Mouse (Mus musculus) thymus, postnatal 4 days (tissue): ENCODE measurements around the gene Iqgap2.

Experiments
- DNase-seq: peaks from one replicate; pipeline ENCODE4 v3.0.0; 2021

Iqgap2 gene

DNA sequence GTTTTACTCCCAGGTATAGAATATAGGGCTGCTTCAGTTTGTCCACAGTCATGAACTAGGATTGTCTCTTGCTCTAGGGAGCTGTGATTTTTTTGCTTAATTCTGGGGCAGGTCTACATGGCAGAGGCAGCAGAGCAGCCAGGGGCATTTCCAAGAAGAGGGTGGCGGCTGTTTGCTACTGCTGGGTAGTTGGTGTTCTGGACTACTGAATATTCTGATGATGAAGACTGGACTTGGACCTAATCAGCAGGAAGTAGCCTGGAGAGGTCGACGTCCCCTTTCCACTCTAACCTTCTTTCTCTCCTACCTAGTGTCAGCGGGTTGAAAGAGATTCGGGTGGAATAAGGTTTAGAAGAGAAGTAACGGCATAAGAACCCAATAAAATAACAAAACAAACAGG lies 9.7 kb downstream of the Iqgap2 start:
- no peak for DNase-seq

DNA sequence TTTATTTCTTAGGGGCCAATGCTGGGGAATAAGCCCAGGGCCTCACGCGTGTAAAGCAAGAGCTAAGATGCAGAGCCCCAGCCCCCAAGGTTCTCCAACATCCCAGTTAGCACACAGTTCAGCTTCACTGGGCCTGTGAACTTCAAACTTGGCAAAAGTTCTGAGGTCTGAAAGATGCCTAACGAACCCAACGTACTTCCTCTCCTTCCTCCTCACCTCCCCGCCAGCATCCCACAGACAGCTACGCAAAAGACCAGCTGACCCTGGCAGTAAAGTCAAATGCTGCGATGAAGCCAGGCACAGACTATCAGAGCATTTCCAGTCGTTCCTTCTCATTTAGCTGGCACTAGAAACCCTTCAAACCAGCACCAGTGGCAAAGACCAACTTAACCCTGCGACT lies 10.3 kb downstream of the Iqgap2 start:
- DNase-seq = no peak

DNA sequence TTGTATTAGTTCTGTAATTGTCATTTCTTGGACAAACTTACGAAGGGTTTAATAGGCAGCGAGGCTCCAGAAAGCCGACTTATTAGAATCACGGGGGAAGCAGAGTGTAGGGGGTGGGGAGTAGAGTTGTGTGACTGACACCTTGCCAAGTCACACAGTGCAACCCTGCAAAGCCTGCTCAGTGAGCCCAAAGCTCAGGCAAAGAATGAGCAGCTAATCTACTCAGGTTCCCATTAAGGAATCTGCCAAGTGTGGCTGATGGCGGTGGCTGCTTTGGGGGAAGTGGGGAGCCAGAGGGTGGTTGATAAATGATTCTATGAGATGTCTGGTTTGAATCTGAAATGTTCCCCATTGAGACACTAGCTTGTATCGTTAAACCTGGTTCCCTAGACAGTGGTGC lies 11.1 kb downstream of the Iqgap2 start:
- DNase-seq = no peak

- DNase-seq = no peak
Observed at GRCm38 (mm10) chr13:95871993-95872392, 19.7 kb downstream of the Iqgap2 start.

- no peak for DNase-seq
Observed at GRCm38 (mm10) chr13:95870626-95871025, 21.1 kb downstream of the Iqgap2 start.

DNA sequence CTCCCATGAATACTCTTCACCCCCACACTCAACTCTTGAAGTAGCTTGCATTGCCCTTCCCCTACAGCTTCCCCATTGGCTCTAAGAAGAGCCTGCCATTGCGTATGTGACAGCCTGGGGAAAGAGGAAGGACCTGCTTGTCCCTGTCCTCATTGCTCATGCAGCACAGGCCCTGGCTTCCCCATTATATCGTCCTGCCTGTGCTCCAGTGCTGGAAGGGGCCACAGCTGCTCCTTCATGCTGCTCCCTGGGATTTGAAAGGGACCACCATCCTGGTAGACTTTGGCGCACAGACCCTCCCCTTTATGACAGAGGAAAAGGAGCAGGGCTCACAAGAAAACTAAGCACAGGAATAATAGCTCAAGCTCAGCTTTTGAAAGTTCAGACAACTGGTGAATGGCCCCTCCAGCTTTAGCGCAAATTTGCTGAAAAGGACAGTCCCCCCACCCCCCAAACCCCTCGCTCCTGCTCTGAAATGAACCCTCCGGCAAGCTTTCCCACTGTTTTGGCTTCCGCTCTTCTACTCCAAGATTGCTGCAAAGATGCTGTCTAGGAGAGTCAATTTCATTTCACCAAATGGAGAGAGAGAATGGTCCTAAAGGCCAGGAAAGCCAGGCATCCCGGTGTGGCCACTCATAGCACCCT lies 22.7 kb downstream of the Iqgap2 start:
- no peak for DNase-seq

GRCm38 (mm10) chr13:95862201-95862600 lies 29.5 kb downstream of the Iqgap2 start:
- no peak for DNase-seq

DNA sequence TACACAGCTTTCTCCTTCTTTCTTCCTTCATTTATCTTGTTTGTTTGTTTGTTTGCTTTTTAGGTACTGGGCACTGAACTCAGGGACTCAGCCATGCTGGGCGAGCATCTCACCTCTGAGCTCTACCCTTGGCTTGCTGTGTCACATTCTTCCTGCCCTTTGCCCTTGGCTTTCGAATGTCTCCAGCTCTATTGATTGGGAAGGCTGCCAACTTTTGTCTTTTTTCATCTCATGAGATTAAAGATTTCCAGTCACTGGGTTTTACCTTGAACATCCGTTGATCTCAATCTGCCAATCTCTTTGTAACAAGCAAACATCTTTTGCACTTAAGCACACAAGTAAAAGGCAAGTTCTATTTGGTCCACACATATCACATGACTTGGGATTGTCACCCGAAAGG lies 32.5 kb downstream of the Iqgap2 start:
- no peak for DNase-seq

GRCm38 (mm10) chr13:95858866-95859265 lies 32.9 kb downstream of the Iqgap2 start:
- DNase-seq = no peak

GRCm38 (mm10) chr13:95855537-95855936 lies 36.2 kb downstream of the Iqgap2 start:
- DNase-seq = no peak

DNA sequence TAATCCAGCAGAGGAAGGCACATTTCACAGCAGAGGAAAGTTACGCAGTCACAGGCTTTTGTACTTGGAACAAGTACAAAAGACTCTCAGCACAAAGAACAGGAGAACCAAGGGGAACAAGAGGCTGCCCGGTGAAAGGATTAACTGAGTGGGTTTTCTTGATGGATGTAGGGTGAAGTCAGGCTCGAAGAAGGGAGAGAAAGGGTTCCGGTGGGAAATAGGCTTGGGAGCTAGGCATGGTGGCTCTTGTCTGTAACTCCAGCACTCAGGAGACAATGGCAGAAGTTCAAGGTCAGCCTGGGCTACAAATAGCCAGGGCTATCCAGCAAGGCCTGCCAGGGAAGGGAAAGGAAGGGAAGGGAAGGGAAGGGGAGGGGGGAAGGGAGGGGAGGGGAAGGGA lies 40.1 kb downstream of the Iqgap2 start:
- no peak for DNase-seq

DNA sequence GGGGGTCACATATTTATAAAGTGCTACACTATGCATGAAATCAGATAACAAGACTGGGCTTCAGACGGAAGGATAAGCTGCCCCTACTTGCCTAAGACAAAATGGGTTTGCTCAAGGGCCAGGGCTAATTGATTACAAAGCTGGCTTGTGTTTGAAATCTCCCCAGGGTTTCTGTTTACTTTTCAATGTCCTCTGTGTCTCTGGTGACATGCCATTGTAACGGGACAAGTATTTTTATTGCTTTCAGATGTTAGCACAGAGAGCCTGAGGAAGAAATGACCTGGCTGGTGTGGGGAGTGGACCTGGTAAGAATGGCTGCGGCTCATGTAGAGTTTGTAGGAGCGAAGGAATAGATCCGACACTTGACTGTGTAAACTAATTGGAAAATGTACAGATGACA lies 41.3 kb downstream of the Iqgap2 start:
- no peak for DNase-seq

DNA sequence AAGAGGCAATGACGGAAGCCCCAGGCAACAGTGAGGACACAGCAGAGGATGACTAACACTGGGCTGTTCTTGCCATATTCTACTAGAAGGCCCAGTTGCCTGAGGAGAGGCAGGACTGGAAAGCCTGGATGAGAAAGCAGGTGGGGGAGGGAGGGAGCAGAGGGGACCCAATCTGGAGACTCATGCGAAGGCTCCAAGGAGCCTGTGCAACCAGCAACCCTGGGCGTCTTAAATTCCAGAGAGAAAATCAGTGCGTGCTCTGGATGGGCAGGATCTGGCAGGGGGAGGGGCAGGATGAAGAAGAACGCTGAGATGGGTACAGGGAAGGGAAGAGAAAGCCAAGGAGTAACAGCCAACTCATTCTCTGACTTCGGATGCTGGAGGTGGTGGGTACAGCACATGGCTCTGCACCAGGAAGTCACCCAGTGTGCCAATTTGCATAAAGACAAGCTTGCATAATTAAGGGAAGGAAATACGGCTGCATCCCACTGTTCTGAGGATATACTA lies 42.2 kb downstream of the Iqgap2 start:
- DNase-seq = no peak

DNA sequence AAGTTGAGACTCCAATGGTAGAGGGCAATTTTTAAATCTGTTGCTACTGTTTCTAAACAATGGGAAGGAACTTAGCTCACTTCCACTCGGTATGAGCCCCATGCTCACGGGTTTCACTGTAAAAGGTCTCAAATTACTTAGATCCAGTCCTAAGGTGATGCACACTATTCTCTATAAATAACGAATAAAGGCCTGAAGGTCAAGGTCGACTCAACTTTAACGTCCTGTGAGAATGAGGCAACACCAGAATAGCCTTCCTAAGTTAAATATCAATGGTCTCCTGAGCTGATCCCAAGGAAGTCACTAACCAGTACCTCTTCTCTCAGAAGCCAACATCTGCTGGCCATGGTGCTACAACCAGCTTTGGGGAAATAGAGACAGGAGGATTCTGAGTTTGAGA lies 45.4 kb downstream of the Iqgap2 start:
- no peak for DNase-seq

DNA sequence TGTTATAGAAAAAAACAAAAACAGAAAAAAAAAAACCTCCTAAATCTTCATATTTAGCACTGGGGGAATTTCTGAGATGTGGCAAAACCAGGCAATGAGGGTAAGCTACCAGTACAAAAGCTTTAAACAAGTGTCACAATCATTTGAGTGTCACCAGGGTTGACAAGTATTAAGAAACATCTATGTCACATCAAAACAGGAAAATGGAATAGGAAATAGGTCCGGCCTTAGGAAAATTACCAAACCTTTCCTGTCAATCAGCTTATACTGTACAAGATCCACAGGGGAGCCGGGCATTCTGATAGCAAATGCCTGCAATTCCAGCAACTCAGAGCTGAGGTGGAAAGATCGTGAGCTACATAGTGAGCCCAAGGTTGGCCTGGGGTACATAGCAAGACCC lies 46.8 kb downstream of the Iqgap2 start:
- no peak for DNase-seq

GRCm38 (mm10) chr13:95843411-95844026 lies 48.2 kb downstream of the Iqgap2 start:
- no peak for DNase-seq

GRCm38 (mm10) chr13:95842803-95843202 lies 48.9 kb downstream of the Iqgap2 start:
- DNase-seq = no peak

- DNase-seq = no peak
Observed at GRCm38 (mm10) chr13:95841946-95842345, 49.8 kb downstream of the Iqgap2 start.

DNA sequence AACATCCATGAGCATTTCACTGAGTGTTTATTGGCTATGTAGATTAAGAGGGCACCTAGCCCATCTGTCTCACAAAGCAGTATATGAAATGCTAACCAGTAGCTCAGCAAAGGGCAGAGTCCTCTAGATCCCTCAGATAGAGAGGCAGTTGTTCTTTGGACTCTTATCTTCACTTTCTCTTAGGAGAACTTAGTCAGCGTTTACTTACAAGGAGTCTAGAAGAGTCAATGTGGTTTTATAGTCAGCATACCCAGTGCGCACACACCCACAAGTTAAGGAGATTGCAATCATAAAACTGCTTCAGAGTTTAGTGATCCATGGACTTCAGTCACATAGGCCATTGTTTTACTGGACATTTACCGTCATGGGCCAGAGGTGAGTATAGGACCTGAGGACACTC lies 54.8 kb downstream of the Iqgap2 start:
- DNase-seq = no peak

- DNase-seq = no peak
Observed at GRCm38 (mm10) chr13:95833473-95833872, 58.2 kb downstream of the Iqgap2 start.

DNA sequence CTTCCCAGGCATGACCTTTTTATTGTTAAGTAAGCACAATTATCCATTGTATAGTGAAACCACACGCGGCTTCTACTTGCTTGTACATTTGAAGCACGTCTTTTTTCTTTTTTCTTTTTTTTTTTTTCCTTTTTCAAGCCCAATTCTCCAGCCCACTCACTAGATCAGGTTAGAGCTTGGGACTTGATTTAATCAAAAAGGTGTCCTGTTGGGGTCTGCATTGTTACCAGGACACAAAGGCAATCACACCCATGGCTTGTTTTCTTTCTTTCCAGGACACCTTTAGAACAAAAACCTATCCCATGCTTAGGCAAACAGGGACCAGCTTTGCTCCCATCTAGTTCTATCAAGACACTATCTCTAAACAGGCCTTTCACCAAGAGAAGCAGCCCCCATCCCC lies 59.0 kb downstream of the Iqgap2 start:
- no peak for DNase-seq

- no peak for DNase-seq
Observed at GRCm38 (mm10) chr13:95831760-95832159, 60.0 kb downstream of the Iqgap2 start.

DNA sequence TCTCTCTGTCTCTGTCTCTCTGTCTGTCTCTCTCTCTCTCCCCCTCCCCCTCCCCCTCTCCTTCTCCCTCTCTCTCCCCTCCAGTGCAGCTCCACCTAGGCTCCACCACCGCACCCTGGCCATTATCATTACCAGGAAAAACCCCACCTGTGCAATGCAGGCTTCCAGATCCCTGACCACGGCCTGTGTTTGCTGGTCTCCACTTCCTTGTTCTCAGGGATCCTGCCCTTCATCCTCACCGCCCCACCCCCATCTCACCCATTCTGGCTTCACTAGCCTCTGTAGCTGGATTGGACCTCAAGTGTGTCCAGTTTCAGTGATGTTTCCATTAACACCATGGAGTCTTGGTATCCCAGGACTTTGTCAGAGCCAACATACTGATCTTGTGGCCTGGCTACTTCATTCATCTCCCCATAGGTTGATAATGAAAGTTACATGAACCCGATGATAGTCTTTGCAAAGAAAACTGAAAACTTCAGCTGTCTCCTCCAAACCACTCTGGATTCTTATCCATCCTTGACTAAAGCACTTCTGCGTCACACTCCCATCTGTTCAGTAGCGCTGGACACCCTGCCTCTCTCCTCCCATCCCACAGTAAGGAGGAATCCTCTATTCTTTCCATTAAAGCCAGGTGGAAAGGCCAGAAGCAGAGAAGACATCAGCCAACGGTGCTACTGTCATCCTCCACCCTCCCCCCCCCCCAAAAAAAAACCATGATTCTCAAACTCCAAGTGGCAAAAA lies 62.1 kb downstream of the Iqgap2 start:
- DNase-seq = no peak

GRCm38 (mm10) chr13:95828616-95829015 lies 63.1 kb downstream of the Iqgap2 start:
- DNase-seq = no peak
